Mouse (Mus musculus): ENCODE data around the gene Plk5.

GRCm38 (mm10) chr10:80371983-80372382 is 15.7 kb downstream of the Plk5 start:
- TF ChIP-seq CTCF (IDR thresholded peaks at IDR 0.05; ENCODE audit: low read depth) (no peak), EP300 (IDR thresholded peaks at IDR 0.05; ENCODE audit: low read depth) (no peak)
